Mouse (Mus musculus) stomach, embryonic 16.5 days (tissue): ENCODE measurements around the gene Poc1b. TPM values are rescaled to one million over a fixed set of nuclear protein-coding genes. Genes with fewer than 3 reads are reported as not detected.
A peak's percentile ranks its signal among the peaks of the same experiment; 100 is the strongest.

Experiments
- ATAC-seq: fragments of 200-750 bp; cut with Nextera tagmentation; 2 replicates; pipeline ENCODE4 v1.8.0; 2017; ENCODE audit warnings: moderate number of reproducible peaks, moderate TSS enrichment; ENCODE audit not compliant: insufficient read depth, low FRiP score
- H3K27ac ChIP-seq: fragments of 300-500 bp; sonication (generic); 2 replicates; pipeline ENCODE4 v1.5.1; 2014; ENCODE audit warnings: low read length
- H3K27me3 ChIP-seq: fragments of 300-500 bp; sonication (generic); 2 replicates; pipeline ENCODE4 v1.6.1; 2014; ENCODE audit warnings: low read length, control low read depth, mixed read lengths; ENCODE audit not compliant: control insufficient read depth, insufficient read depth
- H3K36me3 ChIP-seq: fragments of 300-500 bp; sonication (generic); 2 replicates; pipeline ENCODE4 v1.6.1; 2014; ENCODE audit warnings: low read length; ENCODE audit not compliant: control insufficient read depth, insufficient read depth
- H3K4me1 ChIP-seq: fragments of 300-500 bp; sonication (generic); 2 replicates; pipeline ENCODE4 v1.6.1; 2014; ENCODE audit warnings: low read length, control low read depth, mixed read lengths; ENCODE audit not compliant: control insufficient read depth, insufficient read depth
- H3K4me2 ChIP-seq: fragments of 300-500 bp; sonication (generic); 2 replicates; pipeline ENCODE4 v1.6.1; 2014; ENCODE audit warnings: low read depth, low read length, mixed read lengths
- H3K4me3 ChIP-seq: fragments of 300-500 bp; sonication (generic); replicated peaks from 2 replicates; pipeline ENCODE4 v1.5.1; 2014; ENCODE audit warnings: mild to moderate bottlenecking, low read length
- H3K9ac ChIP-seq: fragments of 300-500 bp; sonication (generic); 2 replicates; pipeline ENCODE4 v1.6.1; 2014; ENCODE audit warnings: low read length
- H3K9me3 ChIP-seq: fragments of 300-500 bp; sonication (generic); replicated peaks from 2 replicates; pipeline ENCODE4 v1.6.1; 2016; ENCODE audit warnings: low read length, control low read depth; ENCODE audit not compliant: control insufficient read depth
- WGBS: fragments of 180-500 bp; shearing (Covaris S2); extraction: QIAGEN DNeasy Blood & Tissue Kit; methylation state at CpG from one replicate; pipeline ENCODE4 v1.1.7; 2014; 5-methylcytosine and 5-hydroxymethylcytosine counted together
- polyA plus RNA-seq: library from polyadenylated mRNA; unstranded; fragments of >200 nt; fragmentation: Nextera tagmentation; extraction: Ambion mirVana; gene quantifications from 2 replicates; pipeline ENCODE4 v1.2.1, GENCODE M21; 2015

Poc1b gene
- polyA plus RNA-seq, 1 experiment from 2014 or later, result 16.1 TPM

- Histone ChIP-seq H3K4me3 (no peak overlapping the region), H3K4me1 (peaks cover 32% of the 10 kb centered on the region), H3K9ac (peak overlapping the region; percentile 47; the same call in 1 of the 2 replicates), H3K9me3 (no peaks in the 10 kb centered on the region), H3K36me3 (no peaks in the 10 kb centered on the region), H3K4me2 (0 out of 2 replicates have a peak overlapping the region, but pooled peaks have one; percentile 9), H3K27ac (peak overlapping the region; percentile 87), H3K27me3 (no peaks in the 10 kb centered on the region)
- 33% methylated on average over 6 of the region's 6 CpGs for WGBS
- ATAC-seq, result peak; percentile 56; the same call in 1 of the 2 replicates
These were observed 11.9 kb downstream of the Poc1b start for GRCm38 (mm10) chr10:99118697-99119096.

- Histone ChIP-seq H3K9ac (no peak overlapping the region), H3K4me1 (peaks cover 29% of the 10 kb centered on the region), H3K36me3 (no peaks in the 10 kb centered on the region), H3K4me2 (no peak overlapping the region), H3K9me3 (no peaks in the 10 kb centered on the region), H3K27me3 (no peaks in the 10 kb centered on the region), H3K4me3 (no peak overlapping the region), H3K27ac (peak overlapping the region; percentile 87; the same call in 1 of the 2 replicates)
- 76% methylated on average over 4 of the region's 4 CpGs for WGBS
- ATAC-seq, result no peak
These were observed 12.6 kb downstream of the Poc1b start for GRCm38 (mm10) chr10:99119471-99119870.

DNA sequence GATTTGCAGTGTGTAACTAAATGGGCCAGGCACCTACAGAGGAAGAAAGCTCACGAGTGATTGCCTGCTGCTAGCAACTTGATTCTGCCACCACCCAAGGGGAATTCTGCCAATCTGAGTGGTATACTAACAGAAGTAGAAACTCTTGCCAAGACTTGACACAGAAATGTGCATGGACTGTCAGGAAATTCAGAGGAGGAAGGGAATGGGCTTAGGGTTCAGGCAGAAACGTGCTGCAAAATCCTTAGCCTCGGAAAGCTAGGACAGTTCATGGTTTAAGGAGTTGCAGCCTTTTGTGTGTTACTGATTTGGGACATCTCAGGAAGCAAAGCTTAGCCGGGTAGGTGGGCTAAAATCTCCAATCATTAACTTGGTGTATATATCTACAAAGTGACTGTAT lies 19.4 kb downstream of the Poc1b start, which contains the start of gene Phxr2:
TSS of gene Phxr2 (minus strand) at position 101 of the 400 bp plus-strand sequence.
- Histone ChIP-seq H3K36me3 (no peaks in the 10 kb centered on the region), H3K27ac (peak within 1 kb of the TSS; percentile 69), H3K9me3 (no peaks in the 10 kb centered on the region), H3K27me3 (no peaks in the 10 kb centered on the region), H3K9ac (no peak within 1 kb of the TSS), H3K4me1 (peaks cover 7% of the 10 kb centered on the region), H3K4me3 (no peak within 1 kb of the TSS), H3K4me2 (no peak within 1 kb of the TSS)
- no peak for ATAC-seq
- 77% methylated on average over 4 of the region's 4 CpGs for WGBS

- Histone ChIP-seq H3K4me1 (peaks cover 14% of the 10 kb centered on the region), H3K27ac (peak overlapping the region; percentile 69), H3K9me3 (no peaks in the 10 kb centered on the region), H3K27me3 (no peaks in the 10 kb centered on the region), H3K4me3 (no peak overlapping the region), H3K9ac (no peak overlapping the region), H3K4me2 (no peak overlapping the region), H3K36me3 (no peaks in the 10 kb centered on the region)
- ATAC-seq, result peak; percentile 80
- 84% methylated on average over 14 of the region's 14 CpGs for WGBS
These were observed 20.1 kb downstream of the Poc1b start for GRCm38 (mm10) chr10:99126954-99127353.

- 0 out of 2 replicates have a peak overlapping the region, but pooled peaks have one; percentile 10 for H3K9ac ChIP-seq
- peak; percentile 56; the same call in 1 of the 2 replicates for ATAC-seq
- no peaks in the 10 kb centered on the region for H3K9me3 ChIP-seq
- peaks cover 21% of the 10 kb centered on the region for H3K4me1 ChIP-seq
- no peak overlapping the region; the same call in 1 of the 2 replicates for H3K4me2 ChIP-seq
- no peak overlapping the region for H3K4me3 ChIP-seq
- no peaks in the 10 kb centered on the region for H3K36me3 ChIP-seq
- WGBS, result 59% methylated on average over 11 of the region's 11 CpGs
- H3K27ac ChIP-seq, result peak overlapping the region; percentile 69
- no peaks in the 10 kb centered on the region for H3K27me3 ChIP-seq
These were observed 20.9 kb downstream of the Poc1b start for GRCm38 (mm10) chr10:99127691-99128261.

DNA sequence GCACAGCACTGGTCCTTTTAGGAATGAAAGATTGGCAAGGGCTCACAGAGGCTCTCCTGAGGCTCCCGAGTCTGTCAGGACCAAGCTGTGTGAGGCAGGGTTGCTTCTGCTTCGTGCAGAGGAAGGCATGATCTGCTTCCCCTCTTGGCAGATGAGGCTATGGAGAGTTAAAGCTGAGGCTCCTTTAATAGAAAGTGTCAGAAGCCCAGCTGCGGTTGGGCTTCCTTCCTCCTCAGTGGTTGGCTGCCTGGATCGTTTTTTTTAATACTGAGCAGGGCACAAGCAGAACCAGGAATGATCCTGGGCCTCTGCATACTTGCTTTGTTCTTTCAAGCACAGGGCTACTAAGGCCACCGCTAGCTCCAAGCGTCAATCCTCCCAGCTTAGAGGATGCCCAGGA lies 23.8 kb downstream of the Poc1b start:
- Histone ChIP-seq H3K36me3 (no peaks in the 10 kb centered on the region), H3K4me3 (no peak overlapping the region), H3K9me3 (no peaks in the 10 kb centered on the region), H3K27me3 (no peaks in the 10 kb centered on the region), H3K9ac (no peak overlapping the region), H3K4me1 (peaks cover 21% of the 10 kb centered on the region), H3K27ac (peak overlapping the region; percentile 43), H3K4me2 (no peak overlapping the region)
- 38% methylated on average over 6 of the region's 6 CpGs for WGBS
- no peak for ATAC-seq

GRCm38 (mm10) chr10:99131298-99131697 lies 24.5 kb downstream of the Poc1b start:
- Histone ChIP-seq H3K9me3 (no peaks in the 10 kb centered on the region), H3K9ac (0 out of 2 replicates have a peak overlapping the region, but pooled peaks have one; percentile 28), H3K36me3 (no peaks in the 10 kb centered on the region), H3K27me3 (no peaks in the 10 kb centered on the region), H3K27ac (peak overlapping the region; percentile 93), H3K4me1 (peaks cover 22% of the 10 kb centered on the region), H3K4me3 (no peak overlapping the region), H3K4me2 (no peak overlapping the region)
- 76% methylated on average over 5 of the region's 5 CpGs for WGBS
- ATAC-seq, result no peak

GRCm38 (mm10) chr10:99132189-99132588 lies 25.4 kb downstream of the Poc1b start:
- H3K9me3 ChIP-seq, result no peaks in the 10 kb centered on the region
- H3K4me1 ChIP-seq, result peaks cover 23% of the 10 kb centered on the region
- peak; percentile 48; the same call in 1 of the 2 replicates for ATAC-seq
- H3K9ac ChIP-seq, result peak overlapping the region; percentile 27; the same call in 1 of the 2 replicates
- H3K4me3 ChIP-seq, result no peak overlapping the region
- WGBS, result 52% methylated on average over 6 of the region's 6 CpGs
- H3K27ac ChIP-seq, result peak overlapping the region; percentile 93
- H3K4me2 ChIP-seq, result no peak overlapping the region; the same call in none of the 2 replicates
- H3K27me3 ChIP-seq, result no peaks in the 10 kb centered on the region
- no peaks in the 10 kb centered on the region for H3K36me3 ChIP-seq

- WGBS, result 64% methylated on average over 11 of the region's 11 CpGs
- H3K4me2 ChIP-seq, result no peak overlapping the region; the same call in 1 of the 2 replicates
- H3K36me3 ChIP-seq, result no peaks in the 10 kb centered on the region
- peaks cover 23% of the 10 kb centered on the region for H3K4me1 ChIP-seq
- no peaks in the 10 kb centered on the region for H3K9me3 ChIP-seq
- peak; percentile 90 for ATAC-seq
- H3K27me3 ChIP-seq, result no peaks in the 10 kb centered on the region
- H3K27ac ChIP-seq, result peak overlapping the region; percentile 93
- H3K4me3 ChIP-seq, result no peak overlapping the region
- peak overlapping the region; percentile 27; the same call in 1 of the 2 replicates for H3K9ac ChIP-seq
These were observed 25.9 kb downstream of the Poc1b start for GRCm38 (mm10) chr10:99132595-99133272.
